Mouse (Mus musculus) spleen, adult 18-20 months (tissue): ENCODE data around the gene Mul1.
A peak's percentile ranks its signal among the peaks of the same experiment; 100 is the strongest.

Experiments used
- DNase-seq, 2 experiments: peaks; one replicate each; pipeline ENCODE4 v3.0.0; 2022; ENCODE audit warnings: mixed read lengths in 2 of 2

Mul1 gene

DNA sequence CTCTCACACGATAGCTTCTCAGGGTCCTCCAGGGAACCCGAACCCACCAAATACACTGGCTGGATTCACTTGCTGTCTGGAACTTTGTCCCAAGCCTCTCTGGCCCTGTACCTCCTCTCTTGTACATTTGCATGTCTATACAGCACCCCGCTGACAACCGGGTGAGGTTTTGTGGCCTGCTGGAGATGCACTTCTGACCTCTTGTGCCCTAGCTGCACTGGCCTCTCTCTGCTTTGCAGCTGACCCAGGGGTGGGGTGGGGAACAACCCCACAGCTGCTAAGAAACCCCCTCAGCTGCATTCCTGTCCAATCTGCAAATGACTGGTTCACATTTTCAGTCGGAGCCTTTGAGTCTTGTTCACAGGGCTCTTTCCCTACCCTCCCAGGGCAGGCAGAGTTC is 10.5 kb downstream of the Mul1 start:
- no peak for DNase-seq

- DNase-seq = no peak
Observed at GRCm38 (mm10) chr4:138446981-138447380, 12.5 kb downstream of the Mul1 start.

GRCm38 (mm10) chr4:138447387-138447786 is 12.9 kb downstream of the Mul1 start:
- DNase-seq = peak; percentile 64 to 87

- no peak for DNase-seq
Observed at GRCm38 (mm10) chr4:138447827-138448602, 13.5 kb downstream of the Mul1 start.

GRCm38 (mm10) chr4:138448872-138449615 is 14.6 kb downstream of the Mul1 start:
- no peak for DNase-seq

- no peak for DNase-seq
Observed at GRCm38 (mm10) chr4:138449636-138450314, 15.3 kb downstream of the Mul1 start.

- DNase-seq = no peak
Observed at GRCm38 (mm10) chr4:138452306-138453096, 18.0 kb downstream of the Mul1 start.

- DNase-seq = no peak
Observed at GRCm38 (mm10) chr4:138453097-138453752, 18.8 kb downstream of the Mul1 start.

DNA sequence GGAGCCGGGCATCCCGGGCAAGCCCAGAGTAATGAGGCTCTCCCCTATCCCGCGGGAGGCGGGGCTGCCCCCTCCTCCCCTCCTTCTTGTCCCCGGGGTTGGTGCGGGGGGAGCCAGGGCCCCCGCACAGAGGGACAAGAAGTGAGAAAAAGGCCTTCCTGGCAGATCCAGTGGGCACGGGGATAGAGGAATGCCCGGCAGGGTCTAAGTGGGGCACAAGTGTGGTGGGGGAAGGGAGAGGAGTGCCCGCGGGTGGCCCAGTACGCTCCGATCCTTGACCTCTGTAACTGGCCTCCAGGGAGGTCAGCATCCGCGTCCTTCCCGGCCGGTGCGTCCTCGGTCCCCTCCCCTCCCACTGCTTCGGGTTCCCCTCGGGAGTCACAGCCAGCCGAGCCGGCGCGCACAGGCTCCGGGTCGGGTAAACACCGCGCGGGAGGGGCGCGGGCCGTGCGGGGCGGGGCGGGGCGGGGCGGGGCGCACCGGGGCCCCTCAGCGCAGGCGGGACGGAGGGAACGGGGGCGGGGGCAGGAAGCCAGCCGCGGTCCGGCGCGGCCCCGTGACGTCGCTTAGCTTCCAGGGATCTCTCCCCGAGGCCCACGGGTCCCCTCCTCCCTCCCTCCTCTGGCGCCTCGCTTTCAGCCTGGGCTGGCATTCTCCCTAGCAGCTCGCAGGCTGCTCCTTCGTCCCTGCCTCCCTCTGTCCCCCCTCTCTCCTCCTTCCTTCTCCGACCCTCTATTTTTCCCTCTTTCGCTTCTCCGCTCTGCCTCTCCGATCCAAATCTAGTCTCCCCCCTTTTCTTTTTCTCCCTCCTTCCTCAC is 19.5 kb downstream of the Mul1 start, which contains the start of gene Camk2n1:
TSS of gene Camk2n1 (plus strand) at position 562 of the 818 bp plus-strand sequence.
- DNase-seq = peak; percentile 29 to 30

GRCm38 (mm10) chr4:138454571-138455140 is 20.2 kb downstream of the Mul1 start:
- peak in 1 of 2 experiments; percentile 33 for DNase-seq

- no peak for DNase-seq
Observed at GRCm38 (mm10) chr4:138455141-138455955, 20.9 kb downstream of the Mul1 start.

DNA sequence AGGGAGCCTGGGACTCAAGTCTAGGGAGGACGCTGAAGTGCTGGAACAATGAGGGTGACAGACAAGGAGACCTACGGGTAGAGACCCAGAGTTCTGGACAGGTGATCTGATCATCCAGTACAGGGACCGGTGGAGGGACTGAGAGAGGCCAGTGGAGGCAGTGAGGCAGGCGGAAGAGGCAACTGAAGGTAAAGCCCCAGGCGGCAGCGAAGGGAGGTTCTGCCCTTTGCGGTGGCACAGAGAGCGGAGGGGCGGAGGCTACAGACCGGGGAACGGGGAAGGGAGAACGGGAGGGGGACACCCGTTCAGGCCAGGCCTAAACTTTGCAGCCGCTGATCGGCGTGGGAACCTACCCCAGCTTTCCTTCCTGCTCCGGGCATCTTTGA is 21.5 kb downstream of the Mul1 start:
- DNase-seq = peak in 1 of 2 experiments; percentile 28

DNA sequence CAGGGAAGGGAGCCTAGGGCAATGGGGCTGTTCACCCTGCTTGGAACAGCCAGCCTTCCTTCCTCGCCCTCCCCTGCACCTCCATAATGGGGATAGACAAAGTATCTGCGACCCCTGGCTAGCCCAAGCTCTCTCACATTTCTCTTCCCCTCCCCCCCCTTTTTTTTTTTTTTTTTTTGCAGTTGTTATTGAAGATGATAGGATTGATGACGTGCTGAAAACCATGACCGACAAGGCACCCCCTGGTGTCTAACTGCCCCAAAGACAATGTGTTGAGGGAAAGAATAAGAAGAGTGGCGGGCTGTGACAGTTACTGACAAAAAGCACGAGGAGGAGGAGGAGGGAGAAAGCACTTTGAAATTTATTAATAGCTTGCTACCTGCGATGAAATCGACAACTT is 22.1 kb downstream of the Mul1 start:
- no peak for DNase-seq

- DNase-seq = no peak
Observed at GRCm38 (mm10) chr4:138457091-138457490, 22.6 kb downstream of the Mul1 start.

GRCm38 (mm10) chr4:138458171-138458570 is 23.7 kb downstream of the Mul1 start:
- no peak for DNase-seq

- no peak for DNase-seq
Observed at GRCm38 (mm10) chr4:138458735-138459440, 24.4 kb downstream of the Mul1 start.

DNA sequence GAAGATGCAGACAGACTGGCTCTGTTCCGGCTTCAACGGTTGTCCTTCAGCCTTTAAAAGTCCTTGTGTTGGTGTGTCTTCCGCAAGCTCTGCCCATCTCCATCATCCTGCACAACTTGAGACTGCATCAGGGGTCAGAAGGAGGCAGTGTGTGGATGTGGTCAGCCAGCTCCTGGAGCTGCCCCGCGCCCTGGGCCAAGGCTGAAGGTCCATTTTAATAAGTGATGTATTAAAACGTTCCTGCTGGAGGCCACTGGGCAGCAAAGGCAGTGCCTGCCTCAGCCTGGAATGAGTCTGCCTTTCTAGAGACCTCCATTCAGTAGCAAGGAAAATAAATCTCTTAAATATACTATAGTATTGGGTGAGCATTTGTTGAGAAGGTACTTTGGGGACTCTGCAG is 25.3 kb downstream of the Mul1 start:
- DNase-seq = no peak

- no peak for DNase-seq
Observed at GRCm38 (mm10) chr4:138460910-138461309, 26.4 kb downstream of the Mul1 start.

- no peak for DNase-seq
Observed at GRCm38 (mm10) chr4:138461471-138461870, 27.0 kb downstream of the Mul1 start.
